Mouse (Mus musculus) intestine, embryonic 14.5 days (tissue): ENCODE measurements around the gene Zfpm1. TPM values are rescaled to one million over a fixed set of nuclear protein-coding genes. Genes with fewer than 3 reads are reported as not detected.
A peak's percentile ranks its signal among the peaks of the same experiment; 100 is the strongest.

Experiments
- ATAC-seq: fragments of 200-750 bp; cut with Nextera tagmentation; replicated peaks from 2 replicates; pipeline ENCODE4 v1.8.0; 2017; ENCODE audit warnings: low read depth, moderate number of reproducible peaks, moderate TSS enrichment, moderate library complexity; ENCODE audit not compliant: low FRiP score, low TSS enrichment
- DNase-seq: peaks from one replicate; pipeline ENCODE4 v3.0.0-alpha.2; 2018; ENCODE audit warnings: low spot score
- H3K27ac ChIP-seq: fragments of 300-500 bp; sonication (generic); 2 replicates; pipeline ENCODE4 v1.5.1; 2014; ENCODE audit warnings: low read depth, mild to moderate bottlenecking, control low read depth
- H3K27me3 ChIP-seq: fragments of 300-500 bp; sonication (generic); replicated peaks from 2 replicates; pipeline ENCODE4 v1.6.1; 2014; ENCODE audit warnings: low read length, control low read depth; ENCODE audit not compliant: control insufficient read depth, insufficient read depth
- H3K36me3 ChIP-seq: fragments of 300-500 bp; sonication (generic); 2 replicates; pipeline ENCODE4 v1.6.1; 2014; ENCODE audit warnings: low read length, control low read depth; ENCODE audit not compliant: control insufficient read depth, insufficient read depth
- H3K4me1 ChIP-seq: fragments of 300-500 bp; sonication (generic); replicated peaks from 2 replicates; pipeline ENCODE4 v1.6.1; 2014; ENCODE audit warnings: low read length, control low read depth, mixed read lengths; ENCODE audit not compliant: control insufficient read depth, insufficient read depth
- H3K4me2 ChIP-seq: fragments of 300-500 bp; sonication (generic); 2 replicates; pipeline ENCODE4 v1.6.1; 2014; ENCODE audit warnings: low read length
- H3K4me3 ChIP-seq: fragments of 300-500 bp; sonication (generic); 2 replicates; pipeline ENCODE4 v1.5.1; 2014; ENCODE audit warnings: low read depth, low read length, control low read depth, mixed read lengths
- H3K9ac ChIP-seq: fragments of 300-500 bp; sonication (generic); 2 replicates; pipeline ENCODE4 v1.6.1; 2014; ENCODE audit warnings: mild to moderate bottlenecking, low read length
- H3K9me3 ChIP-seq: fragments of 300-500 bp; sonication (generic); 2 replicates; pipeline ENCODE4 v1.6.1; 2016; ENCODE audit warnings: low read length, control low read depth; ENCODE audit not compliant: control insufficient read depth
- WGBS: fragments of 180-500 bp; shearing (Covaris S2); extraction: QIAGEN DNeasy Blood & Tissue Kit; methylation state at CpG from one replicate; pipeline ENCODE4 v1.1.7; 2014; 5-methylcytosine and 5-hydroxymethylcytosine counted together
- polyA plus RNA-seq: library from polyadenylated mRNA; unstranded; fragments of >200 nt; fragmentation: Nextera tagmentation; extraction: Ambion mirVana; gene quantifications from 2 replicates; pipeline ENCODE4 v1.2.1, GENCODE M21; 2014

Zfpm1 gene
- polyA plus RNA-seq, 1 experiment from 2014 or later = 6.4 TPM

DNA sequence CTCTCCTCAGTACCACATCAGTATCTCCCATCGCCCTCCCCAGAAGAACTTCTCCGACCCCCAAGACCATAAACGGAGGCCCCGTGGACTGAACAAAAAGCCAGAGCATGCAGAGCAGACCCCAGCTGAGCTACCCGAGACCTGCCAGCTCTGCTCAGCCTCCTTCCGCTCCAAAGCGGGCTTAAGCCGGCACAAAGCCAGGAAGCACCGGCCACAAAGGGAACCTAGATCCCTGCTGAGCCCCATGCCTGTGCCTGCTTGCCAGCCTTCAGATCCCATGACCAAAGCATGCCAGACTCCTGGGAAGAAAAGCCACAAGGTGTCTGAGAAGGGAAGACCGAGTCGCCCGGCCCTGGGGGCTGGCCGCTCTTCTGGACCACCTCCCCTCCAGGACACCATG is 15.1 kb upstream of the Zfpm1 start:
- ATAC-seq (no peak), DNase-seq (no peak)
- Histone ChIP-seq H3K27me3 (peaks cover 12% of the 10 kb centered on the region; the same call in 1 of the 2 replicates), H3K4me2 (no peak overlapping the region), H3K9ac (no peak overlapping the region), H3K36me3 (no peaks in the 10 kb centered on the region), H3K4me3 (no peak overlapping the region), H3K27ac (no peak overlapping the region), H3K4me1 (peaks cover 6% of the 10 kb centered on the region; the same call in 1 of the 2 replicates), H3K9me3 (no peaks in the 10 kb centered on the region)
- WGBS = 75% methylated on average over 13 of the region's 13 CpGs

- Histone ChIP-seq H3K4me3 (peak overlapping the region; percentile 28), H3K36me3 (no peaks in the 10 kb centered on the region), H3K9me3 (no peaks in the 10 kb centered on the region), H3K4me2 (peak overlapping the region; percentile 66), H3K27me3 (peaks cover 8% of the 10 kb centered on the region; the same call in 1 of the 2 replicates), H3K9ac (peak overlapping the region; percentile 35), H3K27ac (no peak overlapping the region), H3K4me1 (peaks cover 12% of the 10 kb centered on the region)
- 61% methylated on average over 24 of the region's 24 CpGs for WGBS
- DNase-seq (no peak), ATAC-seq (no peak)
These were observed 13.1 kb upstream of the Zfpm1 start for GRCm38 (mm10) chr8:122268861-122269260.

GRCm38 (mm10) chr8:122269404-122269803 is 12.5 kb upstream of the Zfpm1 start:
- Histone ChIP-seq H3K9me3 (no peaks in the 10 kb centered on the region), H3K9ac (peak overlapping the region; percentile 35)
- peak; percentile 47 for ATAC-seq

GRCm38 (mm10) chr8:122270555-122270954 is 11.4 kb upstream of the Zfpm1 start:
- Histone ChIP-seq H3K4me1 (peaks cover 12% of the 10 kb centered on the region), H3K4me2 (no peak overlapping the region), H3K27me3 (peaks cover 8% of the 10 kb centered on the region; the same call in 1 of the 2 replicates), H3K36me3 (no peaks in the 10 kb centered on the region), H3K9me3 (no peaks in the 10 kb centered on the region), H3K9ac (no peak overlapping the region), H3K4me3 (no peak overlapping the region), H3K27ac (no peak overlapping the region)
- no peak for ATAC-seq
- DNase-seq = no peak
- 75% methylated on average over 7 of the region's 7 CpGs for WGBS

More at GRCm38 (mm10) chr8:122269404-122269803, 12.5 kb upstream of the Zfpm1 start:
- H3K27me3 ChIP-seq = peaks cover 8% of the 10 kb centered on the region; the same call in 1 of the 2 replicates
- WGBS = 6% methylated on average over 21 of the region's 21 CpGs
- peak; percentile 92 for DNase-seq
- H3K27ac ChIP-seq = no peak overlapping the region
- no peaks in the 10 kb centered on the region for H3K36me3 ChIP-seq
- peak overlapping the region; percentile 28 for H3K4me3 ChIP-seq
- H3K4me2 ChIP-seq = peak overlapping the region; percentile 66
- H3K4me1 ChIP-seq = peaks cover 12% of the 10 kb centered on the region

DNA sequence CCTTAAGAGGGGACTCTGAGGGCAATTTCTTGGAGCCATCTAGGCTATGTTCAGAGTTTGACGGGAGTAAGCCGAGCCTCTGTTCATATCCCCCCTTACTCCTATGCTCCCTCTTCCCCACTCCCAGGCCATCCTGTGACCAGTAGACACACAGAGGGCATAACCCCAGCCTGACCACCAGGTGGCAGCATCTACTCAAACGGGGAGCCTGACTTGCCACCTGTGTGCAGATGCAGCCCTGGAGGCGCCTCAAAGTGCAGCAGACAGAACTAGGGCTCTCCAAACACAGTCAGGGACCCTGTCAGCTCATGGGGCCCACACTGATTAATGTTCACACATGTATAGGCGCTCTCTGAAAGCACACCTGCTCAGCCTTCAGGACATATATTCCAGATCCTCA is 8.8 kb upstream of the Zfpm1 start:
- Histone ChIP-seq H3K27me3 (peaks cover 8% of the 10 kb centered on the region; the same call in 1 of the 2 replicates), H3K9me3 (no peaks in the 10 kb centered on the region), H3K27ac (no peak overlapping the region), H3K9ac (no peak overlapping the region), H3K4me2 (no peak overlapping the region), H3K36me3 (no peaks in the 10 kb centered on the region), H3K4me1 (peaks cover 12% of the 10 kb centered on the region), H3K4me3 (no peak overlapping the region)
- peak; percentile 92 for DNase-seq
- WGBS = 10% methylated on average over 5 of the region's 5 CpGs
- ATAC-seq = peak; percentile 72

DNA sequence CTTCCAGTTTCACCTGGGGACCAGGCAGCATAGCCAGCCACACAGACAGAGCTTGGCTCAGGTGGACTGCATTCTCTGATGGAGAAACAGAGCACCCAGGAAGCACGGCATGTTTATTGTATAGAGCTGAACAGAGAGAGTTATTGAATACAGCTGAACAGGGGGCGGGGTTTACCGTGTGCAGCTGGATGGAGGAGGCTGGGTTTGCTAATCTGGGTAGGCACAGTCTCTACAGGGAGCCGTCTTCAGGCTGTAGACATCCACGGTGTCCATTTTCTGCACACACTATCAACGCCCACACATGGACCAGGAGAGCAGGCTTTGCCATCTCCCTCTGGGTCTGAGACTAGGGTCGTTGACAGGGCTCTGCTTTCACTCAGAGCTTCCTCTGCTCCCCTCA is 8.1 kb upstream of the Zfpm1 start:
- Histone ChIP-seq H3K4me2 (no peak overlapping the region), H3K4me3 (no peak overlapping the region), H3K27ac (no peak overlapping the region), H3K9me3 (no peaks in the 10 kb centered on the region), H3K4me1 (peaks cover 11% of the 10 kb centered on the region), H3K27me3 (peaks cover 8% of the 10 kb centered on the region; the same call in 1 of the 2 replicates), H3K36me3 (no peaks in the 10 kb centered on the region), H3K9ac (no peak overlapping the region)
- WGBS = 33% methylated on average over 7 of the region's 7 CpGs
- no peak for DNase-seq
- peak; percentile 13; the same call in 1 of the 2 replicates for ATAC-seq

DNA sequence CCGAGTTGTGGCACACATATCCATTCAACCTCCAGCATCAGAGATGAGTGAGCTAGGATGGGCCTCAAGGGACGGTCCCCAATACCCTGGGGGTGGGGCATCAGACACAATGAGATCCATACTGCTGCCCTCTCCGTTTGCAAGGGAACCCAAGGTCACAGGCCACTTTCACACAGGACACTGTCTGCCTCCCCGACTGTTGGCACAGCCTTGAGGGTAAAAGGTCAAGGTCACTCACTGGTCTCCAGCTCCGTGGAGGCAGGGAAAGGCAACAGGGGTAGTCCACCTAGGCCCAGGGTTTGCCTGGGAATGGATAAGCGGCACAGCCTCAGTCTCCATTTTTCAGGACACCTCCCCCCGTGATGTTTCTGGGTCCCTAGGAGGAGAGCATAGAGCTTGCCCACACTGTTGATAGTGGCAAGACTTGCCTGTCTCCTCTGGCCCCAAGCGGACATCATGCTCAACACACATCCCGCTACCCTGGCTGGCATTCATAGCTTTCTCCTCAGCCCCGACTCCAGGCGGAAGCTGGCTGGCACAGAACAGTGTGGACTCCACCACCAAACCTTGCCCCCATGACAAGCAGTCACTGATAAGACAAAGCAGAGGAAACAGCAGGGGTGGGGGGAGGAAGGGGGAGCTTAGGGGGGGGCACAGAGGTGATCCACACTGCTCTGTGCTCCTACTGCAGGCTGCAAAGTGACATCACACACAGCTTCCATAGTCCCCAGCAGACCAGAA is 7.1 kb upstream of the Zfpm1 start:
- ATAC-seq (no peak), DNase-seq (no peak)
- WGBS = 73% methylated on average over 11 of the region's 11 CpGs

GRCm38 (mm10) chr8:122276308-122276707 is 5.6 kb upstream of the Zfpm1 start:
- H3K4me2 ChIP-seq = no peak overlapping the region
- DNase-seq (no peak), ATAC-seq (no peak)
- no peaks in the 10 kb centered on the region for H3K36me3 ChIP-seq
- peaks cover 15% of the 10 kb centered on the region for H3K4me1 ChIP-seq
- no peak overlapping the region for H3K4me3 ChIP-seq
- H3K9me3 ChIP-seq = no peaks in the 10 kb centered on the region
- no peaks in the 10 kb centered on the region for H3K27me3 ChIP-seq
- no peak overlapping the region for H3K9ac ChIP-seq
- WGBS = 91% methylated on average over 5 of the region's 5 CpGs
- H3K27ac ChIP-seq = no peak overlapping the region

More for the DNA sequence above, 7.1 kb upstream of the Zfpm1 start:
- no peak overlapping the region for H3K4me2 ChIP-seq
- H3K9ac ChIP-seq = no peak overlapping the region
- peaks cover 7% of the 10 kb centered on the region; the same call in 1 of the 2 replicates for H3K27me3 ChIP-seq
- H3K4me1 ChIP-seq = peaks cover 6% of the 10 kb centered on the region
- no peaks in the 10 kb centered on the region for H3K9me3 ChIP-seq
- no peak overlapping the region for H3K27ac ChIP-seq
- no peak overlapping the region for H3K4me3 ChIP-seq
- no peaks in the 10 kb centered on the region for H3K36me3 ChIP-seq
